15 mouse cellular contexts compared by ENCODE assay signal in genomic region chr9:58467345-58468025, GRCm38 (mm10). TPM values are rescaled to one million over a fixed set of nuclear protein-coding genes. Genes with fewer than 3 reads are reported as not detected.
DNase-seq lines count a peak whose midpoint lies in the region; ATAC-seq and TF ChIP-seq lines count a peak whose summit lies in the region.
"Had no signal": no experiment of that assay in that cellular context is flagged by ENCODE, and none has a peak within 500 bp of the region (broad histone marks: within the 10 kb centered on the region; RNA-seq: fewer than 3 reads in every experiment).

No protein-coding gene starts in this region.

- no peak for TF ChIP-seq CTCF in hindbrain, postnatal 0 days (IDR thresholded peaks at IDR 0.05; ENCODE audit: low read depth)
- no peak for TF ChIP-seq CTCF in olfactory bulb, adult 2 months (IDR thresholded peaks at IDR 0.05; ENCODE audit: insufficient read depth, low read depth, low read length)

- TF ChIP-seq POLR2A in olfactory bulb, adult 2 months (IDR thresholded peaks at IDR 0.05; ENCODE audit: insufficient read depth, low read depth, low read length) = no peak

- 43% methylated on average over 5 of the region's 5 CpGs for WGBS in hindbrain, postnatal 0 days
- 64% methylated on average over 5 of the region's 5 CpGs for WGBS in hindbrain, embryonic 12.5 days
- WGBS in forebrain, embryonic 16.5 days = 19% methylated on average over 5 of the region's 5 CpGs
- WGBS in olfactory bulb, adult 2 months = 19% methylated on average over 5 of the region's 5 CpGs

- no peaks in the 10 kb centered on the region for H3K9me3 ChIP-seq in hindbrain, postnatal 0 days (ENCODE audit: low read length)
- H3K9me3 ChIP-seq in hindbrain, embryonic 12.5 days (replicated peaks) = no peaks in the 10 kb centered on the region
- no peaks in the 10 kb centered on the region for H3K9me3 ChIP-seq in forebrain, embryonic 16.5 days (ENCODE audit: control insufficient read depth, low read length)
- H3K9me3 ChIP-seq: heart, embryonic 13.5 days had no signal

- 0 out of 2 replicates have a peak, but pooled peaks cover 4% of the 10 kb centered on the region for H3K4me1 ChIP-seq in hindbrain, postnatal 0 days (ENCODE audit: insufficient read depth, low read length)
- H3K4me1 ChIP-seq in hindbrain, embryonic 12.5 days = no peaks in the 10 kb centered on the region; the same call in 1 of the 2 replicates
- peaks cover 10% of the 10 kb centered on the region; the same call in 1 of the 2 replicates for H3K4me1 ChIP-seq in forebrain, embryonic 16.5 days (replicated peaks; ENCODE audit: control insufficient read depth, insufficient read depth, low read length)
- peaks cover 25% of the 10 kb centered on the region for H3K4me1 ChIP-seq in olfactory bulb, adult 2 months (ENCODE audit: control insufficient read depth, insufficient read depth, low read length)

- ATAC-seq in hindbrain, postnatal 0 days = peak; percentile 70; the same call in 1 of the 2 replicates
- ATAC-seq in hindbrain, embryonic 12.5 days (ENCODE audit: low FRiP score) = no peak
- peak; percentile 79 for ATAC-seq in forebrain, embryonic 16.5 days
- no peak for ATAC-seq in inflammation-experienced regulatory T-cells, adult 6 months
- ATAC-seq in megakaryocyte-erythroid progenitor cell, adult 5-6 weeks (replicated peaks; ENCODE audit: low FRiP score, low TSS enrichment, poor library complexity, severe bottlenecking) = no peak

- peak overlapping the region; percentile 22; the same call in 1 of the 2 replicates for H3K27ac ChIP-seq in hindbrain, postnatal 0 days
- H3K27ac ChIP-seq in hindbrain, embryonic 12.5 days = no peak overlapping the region
- no peak overlapping the region for H3K27ac ChIP-seq in forebrain, embryonic 16.5 days (ENCODE audit: low read length)
- peak overlapping the region; percentile 88 for H3K27ac ChIP-seq in olfactory bulb, adult 2 months (ENCODE audit: insufficient read depth, low read depth, low read length)
- H3K27ac ChIP-seq: heart, embryonic 13.5 days; liver, embryonic 14.5 days had no signal

- H3K4me2 ChIP-seq in hindbrain, postnatal 0 days (ENCODE audit: low read depth, low read length) = no peak overlapping the region
- H3K4me2 ChIP-seq in hindbrain, embryonic 12.5 days (replicated peaks) = no peak overlapping the region
- no peak overlapping the region for H3K4me2 ChIP-seq in forebrain, embryonic 16.5 days (ENCODE audit: low read length)
- H3K4me2 ChIP-seq: heart, embryonic 13.5 days had no signal

- no peak overlapping the region for H3K9ac ChIP-seq in hindbrain, postnatal 0 days (replicated peaks; ENCODE audit: low read length)
- H3K9ac ChIP-seq in hindbrain, embryonic 12.5 days = no peak overlapping the region
- H3K9ac ChIP-seq in forebrain, embryonic 16.5 days (replicated peaks; ENCODE audit: low read depth, low read length) = no peak overlapping the region
- H3K9ac ChIP-seq: heart, embryonic 13.5 days; liver, embryonic 14.5 days had no signal

- H3K4me3 ChIP-seq in hindbrain, postnatal 0 days (ENCODE audit: low read length) = no peak overlapping the region
- no peak overlapping the region for H3K4me3 ChIP-seq in hindbrain, embryonic 12.5 days
- H3K4me3 ChIP-seq in forebrain, embryonic 16.5 days (replicated peaks; ENCODE audit: low read length) = no peak overlapping the region
- no peak overlapping the region for H3K4me3 ChIP-seq in olfactory bulb, adult 2 months (ENCODE audit: insufficient read depth, low read depth, low read length)
- H3K4me3 ChIP-seq: heart, embryonic 13.5 days had no signal

- H3K27me3 ChIP-seq in hindbrain, postnatal 0 days (ENCODE audit: insufficient read depth, low read length) = no peaks in the 10 kb centered on the region
- H3K27me3 ChIP-seq in hindbrain, embryonic 12.5 days = no peaks in the 10 kb centered on the region
- H3K27me3 ChIP-seq in forebrain, embryonic 16.5 days (replicated peaks; ENCODE audit: control insufficient read depth, insufficient read depth, low read length) = no peaks in the 10 kb centered on the region

- DNase-seq in frontal cortex, postnatal 36 days (ENCODE audit: low spot score in 2 of 2) = peak; percentile 41 to 63
- DNase-seq in frontal cortex, postnatal 10 days (ENCODE audit: low spot score in 2 of 2) = no peak
- peak; percentile 37 for DNase-seq in hindbrain, postnatal 0 days (ENCODE audit: low spot score)
- DNase-seq: B cell, adult 2 months; kidney, adult 8-10 months; lung, postnatal 36 days; thymus, adult 18-20 months had no signal

- no peaks in the 10 kb centered on the region for H3K36me3 ChIP-seq in hindbrain, postnatal 0 days (ENCODE audit: insufficient read depth, low read length)
- H3K36me3 ChIP-seq in hindbrain, embryonic 12.5 days = no peaks in the 10 kb centered on the region
- no peaks in the 10 kb centered on the region for H3K36me3 ChIP-seq in forebrain, embryonic 16.5 days (ENCODE audit: control insufficient read depth, insufficient read depth)
- H3K36me3 ChIP-seq: heart, embryonic 13.5 days had no signal

RNA-seq across cellular contexts. Expression of gene Insyn1, which starts 20.9 kb away (rescaled TPM):
- total RNA-seq in hindbrain, postnatal 0 days (2014; rRNA removed) = 106 and 127 TPM in 2 replicates
- 7.4 and 8.7 TPM in 2 replicates for polyA plus RNA-seq in hindbrain, postnatal 0 days (2015; fragmentation: Nextera tagmentation; extraction: Ambion mirVana)
- 5.2 and 5.6 TPM in 2 replicates for polyA plus RNA-seq in hindbrain, embryonic 12.5 days (2016; fragmentation: Nextera tagmentation; extraction: Ambion mirVana)
- polyA plus RNA-seq in forebrain, embryonic 16.5 days (2015; fragmentation: Nextera tagmentation; extraction: Ambion mirVana) = 4.0 and 4.9 TPM in 2 replicates
- polyA plus RNA-seq in olfactory bulb, adult 2 months (2012; ENCODE audit: insufficient read depth, insufficient read length, low replicate concordance, missing spikeins) = not detected in 2 replicates
- polyA plus RNA-seq in inflammation-experienced regulatory T-cells, adult 6 months (2017; shearing (Covaris generic)) = not detected
- total RNA-seq in megakaryocyte-erythroid progenitor cell, adult 5-6 weeks (2014; fragmentation: Nextera tagmentation) = not detected in 2 replicates
- not detected in 2 replicates for total RNA-seq in megakaryocyte-erythroid progenitor cell, adult 5-6 weeks (2017)
- total RNA-seq: MEL had no signal

Comparison
In these comparisons a context has a peak if more than half of its experiments do, and no peak if none do; other contexts are left out.
1. DNase-seq: peak in frontal cortex, postnatal 36 days (2 of 2) and hindbrain, postnatal 0 days (single experiment); none in frontal cortex, postnatal 10 days (0 of 2).
2. ATAC-seq: peak in hindbrain, postnatal 0 days (single experiment) and forebrain, embryonic 16.5 days (single experiment); none in hindbrain, embryonic 12.5 days (single experiment), inflammation-experienced regulatory T-cells, adult 6 months (single experiment) and megakaryocyte-erythroid progenitor cell, adult 5-6 weeks (single experiment).
3. H3K27ac ChIP-seq: peak in hindbrain, postnatal 0 days (single experiment) and olfactory bulb, adult 2 months (single experiment); none in hindbrain, embryonic 12.5 days (single experiment) and forebrain, embryonic 16.5 days (single experiment).